ENCODE assay signal across 8 mouse cellular contexts in the genomic region with DNA sequence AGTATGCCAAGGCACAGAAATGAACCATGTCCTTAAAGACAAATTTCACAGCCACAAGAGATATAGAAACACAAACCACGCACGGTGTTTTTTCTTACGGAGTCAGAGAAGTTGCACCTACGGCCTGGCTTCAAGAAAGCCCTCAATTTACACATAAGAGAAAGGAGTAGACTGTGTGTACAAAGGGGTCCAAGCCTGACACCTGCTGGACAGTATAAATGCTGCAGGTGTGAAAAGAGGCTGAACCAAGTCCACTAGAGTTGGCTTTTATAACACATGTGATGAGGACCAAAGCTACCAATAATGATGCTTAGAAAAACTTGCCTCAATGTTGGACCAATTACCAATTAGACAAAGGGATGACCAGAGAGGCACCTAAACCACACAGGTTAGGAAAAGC. TPM values are rescaled to one million over a fixed set of nuclear protein-coding genes. Genes with fewer than 3 reads are reported as not detected.
DNase-seq lines count a peak whose midpoint lies in the region; ATAC-seq and TF ChIP-seq lines count a peak whose summit lies in the region.

No protein-coding gene starts in this region.

- intact Hi-C loops in left cerebral cortex, adult 2 months (cut with DNase I), result loop anchor here (5.0 kb wide), 1 partner anchor 2000 kb away; no protein-coding TSS in a partner anchor

- no peak overlapping the region for H3K4me2 ChIP-seq in heart, embryonic 12.5 days
- no peak overlapping the region for H3K4me2 ChIP-seq in hindbrain, embryonic 16.5 days (ENCODE audit: low read length)
- H3K4me2 ChIP-seq in midbrain, embryonic 13.5 days (replicated peaks), result peak overlapping the region; percentile 26; the same call in 1 of the 2 replicates

- no peak overlapping the region for H3K9ac ChIP-seq in heart, embryonic 12.5 days
- H3K9ac ChIP-seq in hindbrain, embryonic 16.5 days (ENCODE audit: low read depth, low read length), result no peak overlapping the region
- H3K9ac ChIP-seq in midbrain, embryonic 13.5 days (replicated peaks), result no peak overlapping the region

- H3K27me3 ChIP-seq in heart, embryonic 12.5 days (replicated peaks), result no peaks in the 10 kb centered on the region
- no peaks in the 10 kb centered on the region for H3K27me3 ChIP-seq in hindbrain, embryonic 16.5 days (replicated peaks; ENCODE audit: control insufficient read depth, insufficient read depth, low read length)
- H3K27me3 ChIP-seq in midbrain, embryonic 13.5 days, result no peaks in the 10 kb centered on the region

- DNase-seq in heart, adult 8-10 months (ENCODE audit: low spot score), result peak; percentile 14
- DNase-seq in adrenal gland, postnatal 10 days, result peak; percentile 69
- DNase-seq in embryo, embryonic 11.5 days (ENCODE audit: low read depth, low spot score), result peak; percentile 57
- DNase-seq in left cerebral cortex, adult 2 months (ENCODE audit: extremely low spot score in 1 of 2, low spot score in 2 of 2), result peak; percentile 48 to 51
- DNase-seq in spleen, postnatal 10 days (ENCODE audit: low spot score in 2 of 2), result peak; percentile 41 to 74

- WGBS in heart, embryonic 12.5 days, result 65% methylated on average over 4 of the region's 4 CpGs
- 48% methylated on average over 4 of the region's 4 CpGs for WGBS in hindbrain, embryonic 16.5 days
- WGBS in midbrain, embryonic 13.5 days, result 59% methylated on average over 4 of the region's 4 CpGs

- no peak for ATAC-seq in heart, embryonic 12.5 days (ENCODE audit: insufficient number of reproducible peaks, low FRiP score)
- peak; percentile 41 for ATAC-seq in hindbrain, embryonic 16.5 days
- no peak for ATAC-seq in midbrain, embryonic 13.5 days

- H3K9me3 ChIP-seq in heart, embryonic 12.5 days (replicated peaks), result no peaks in the 10 kb centered on the region
- no peaks in the 10 kb centered on the region for H3K9me3 ChIP-seq in hindbrain, embryonic 16.5 days (ENCODE audit: control insufficient read depth, low read length)
- no peaks in the 10 kb centered on the region for H3K9me3 ChIP-seq in midbrain, embryonic 13.5 days

- no peak overlapping the region for H3K4me3 ChIP-seq in heart, embryonic 12.5 days
- no peak overlapping the region for H3K4me3 ChIP-seq in hindbrain, embryonic 16.5 days (ENCODE audit: low read length)
- H3K4me3 ChIP-seq in left cerebral cortex, adult 2 months, result no peak overlapping the region
- no peak overlapping the region for H3K4me3 ChIP-seq in midbrain, embryonic 13.5 days (replicated peaks)

- peaks cover 4% of the 10 kb centered on the region for H3K4me1 ChIP-seq in heart, embryonic 12.5 days (replicated peaks)
- H3K4me1 ChIP-seq in hindbrain, embryonic 16.5 days (ENCODE audit: control insufficient read depth, insufficient read depth, low read depth, low read length), result peaks cover 20% of the 10 kb centered on the region
- H3K4me1 ChIP-seq in midbrain, embryonic 13.5 days (replicated peaks), result peaks cover 37% of the 10 kb centered on the region

- no peak overlapping the region for H3K27ac ChIP-seq in heart, embryonic 12.5 days (ENCODE audit: poor library complexity, severe bottlenecking)
- H3K27ac ChIP-seq in hindbrain, embryonic 16.5 days (ENCODE audit: low read depth, low read length), result no peak overlapping the region
- no peak overlapping the region for H3K27ac ChIP-seq in left cerebral cortex, adult 2 months
- no peak overlapping the region for H3K27ac ChIP-seq in midbrain, embryonic 13.5 days

- H3K36me3 ChIP-seq in heart, embryonic 12.5 days, result peaks cover 23% of the 10 kb centered on the region
- H3K36me3 ChIP-seq in hindbrain, embryonic 16.5 days (ENCODE audit: control insufficient read depth, insufficient read depth, low read length), result 0 out of 2 replicates have a peak, but pooled peaks cover 4% of the 10 kb centered on the region
- peaks cover 15% of the 10 kb centered on the region for H3K36me3 ChIP-seq in midbrain, embryonic 13.5 days

- TF ChIP-seq CTCF in left cerebral cortex, adult 2 months (IDR thresholded peaks at IDR 0.05), result peak; percentile 70

RNA-seq across cellular contexts. Expression of gene Cep78, which starts 2.9 kb away (rescaled TPM):
- total RNA-seq in heart, adult 8-10 months (2022), result 1 to 10 TPM; 3.5 to 3.7 (median 3.6) TPM
- 16.1 and 16.7 TPM in 2 replicates for polyA plus RNA-seq in heart, embryonic 12.5 days (2016; fragmentation: Nextera tagmentation; extraction: Ambion mirVana)
- total RNA-seq in adrenal gland, postnatal 10 days (2021), result 10 to 100 TPM; 11.2 to 11.5 TPM
- polyA plus RNA-seq in hindbrain, embryonic 16.5 days (2015; fragmentation: Nextera tagmentation; extraction: Ambion mirVana), result 24.1 and 24.4 TPM in 2 replicates
- total RNA-seq in left cerebral cortex, adult 2 months (2021), result 1 to 10 TPM; 8.9 to 9.3 TPM
- polyA plus RNA-seq in midbrain, embryonic 13.5 days (2015; fragmentation: Nextera tagmentation; extraction: Ambion mirVana), result 43.3 and 45.4 TPM in 2 replicates

RNA-seq across cellular contexts. Expression of gene Psat1, which starts 34.7 kb away (rescaled TPM):
- total RNA-seq in heart, adult 8-10 months (2022), result 1 to 10 TPM; 3.1 to 4.8 (median 4.0) TPM
- 49.8 and 53.0 TPM in 2 replicates for polyA plus RNA-seq in heart, embryonic 12.5 days (2016; fragmentation: Nextera tagmentation; extraction: Ambion mirVana)
- 100 to 1,000 TPM in 1 of 2 experiments, 10 to 100 TPM in 1; 60.7 to 140 TPM for total RNA-seq in adrenal gland, postnatal 10 days (2021)
- polyA plus RNA-seq in hindbrain, embryonic 16.5 days (2015; fragmentation: Nextera tagmentation; extraction: Ambion mirVana), result 88.3 and 93.2 TPM in 2 replicates
- 10 to 100 TPM; 94.6 to 97.5 TPM for total RNA-seq in left cerebral cortex, adult 2 months (2021)
- polyA plus RNA-seq in midbrain, embryonic 13.5 days (2015; fragmentation: Nextera tagmentation; extraction: Ambion mirVana), result 122 and 125 TPM in 2 replicates

Comparison
In these comparisons a context has a peak if more than half of its experiments do, and no peak if none do; other contexts are left out.
1. DNase-seq: peak in every context shown above with its lines; median percentile 69 in adrenal gland, postnatal 10 days; 58 in spleen, postnatal 10 days; 57 in embryo, embryonic 11.5 days; 50 in left cerebral cortex, adult 2 months; 14 in heart, adult 8-10 months.
2. RNA of gene Psat1, which starts 34.7 kb away (total RNA-seq): 60.7 to 140 TPM in adrenal gland, postnatal 10 days and 94.6 to 97.5 TPM in left cerebral cortex, adult 2 months; 3.1 to 4.8 TPM in heart, adult 8-10 months; every median in the first group is over 10 times any median in the second.